Mouse (Mus musculus): Measurements from ENCODE around the gene Nr2c1.
A peak's percentile ranks its signal among the peaks of the same experiment; 100 is the strongest.

Nr2c1 gene

DNA sequence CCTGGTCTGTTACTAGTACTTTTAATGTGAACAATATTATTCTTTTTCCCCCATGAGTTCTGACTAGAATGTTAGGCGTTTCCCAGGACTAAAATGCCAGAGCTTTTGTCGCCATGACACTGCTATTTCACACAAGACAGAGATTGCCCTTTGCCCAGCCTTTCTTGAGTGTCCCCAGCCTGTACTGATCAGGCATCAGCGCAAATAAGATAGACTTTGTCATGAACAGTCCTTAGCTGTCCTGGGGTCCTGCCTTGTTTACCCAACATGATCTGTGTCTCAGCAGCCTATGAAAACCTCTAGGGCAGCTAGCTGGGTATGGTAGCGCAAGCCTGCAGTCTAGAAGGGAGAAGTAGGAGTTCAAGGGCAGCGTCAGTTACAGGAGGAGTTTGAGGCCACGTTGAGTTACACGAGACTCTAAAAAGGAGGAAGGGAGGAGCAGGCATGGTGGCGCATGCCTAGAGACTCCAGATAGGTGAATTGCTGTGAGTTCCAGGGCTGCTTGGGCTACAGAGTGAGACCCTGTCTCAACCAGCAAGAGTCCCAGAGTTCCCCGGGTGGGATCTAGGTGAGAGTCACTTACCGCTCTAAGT is 8.8 kb upstream of the Nr2c1 start:
- no peak for DNase-seq (ENCODE audit: low read depth in 1 of 2, low spot score in 2 of 2)

DNA sequence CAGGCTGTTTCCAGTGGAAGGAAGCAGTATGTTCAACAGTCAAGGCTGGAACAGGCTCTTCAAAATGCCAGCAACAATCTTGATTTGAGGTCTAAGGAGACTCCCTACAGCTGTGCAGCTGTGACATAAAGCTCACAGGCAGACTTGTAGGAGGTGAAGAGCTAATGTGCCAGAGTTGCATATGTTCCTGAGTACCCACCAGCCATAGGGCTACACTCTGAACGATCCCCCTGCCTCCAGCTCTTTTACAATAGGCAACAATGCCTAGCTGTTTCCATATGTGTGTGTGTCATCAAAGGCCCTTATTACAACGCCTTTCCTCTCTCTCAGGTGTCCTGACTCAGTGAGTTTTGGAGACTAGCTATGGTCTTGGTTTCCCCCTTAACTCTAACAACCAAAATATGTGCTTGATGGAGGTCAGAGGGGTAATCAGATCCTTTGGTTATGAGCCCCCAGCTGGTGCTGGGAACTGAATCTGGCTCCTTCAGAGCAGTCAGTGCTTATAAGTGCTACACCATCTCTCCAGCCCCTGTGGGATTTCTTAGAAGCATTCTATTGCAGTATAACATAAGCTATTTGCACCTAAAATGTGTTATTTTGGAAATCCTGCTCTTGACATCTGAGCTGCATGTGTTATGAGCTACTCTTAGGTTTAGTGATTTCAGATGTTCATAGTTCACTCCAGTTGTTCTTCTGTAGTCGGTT is 7.4 kb upstream of the Nr2c1 start:
- no peak for DNase-seq (ENCODE audit: low read depth in 1 of 2, low spot score in 2 of 2)

DNA sequence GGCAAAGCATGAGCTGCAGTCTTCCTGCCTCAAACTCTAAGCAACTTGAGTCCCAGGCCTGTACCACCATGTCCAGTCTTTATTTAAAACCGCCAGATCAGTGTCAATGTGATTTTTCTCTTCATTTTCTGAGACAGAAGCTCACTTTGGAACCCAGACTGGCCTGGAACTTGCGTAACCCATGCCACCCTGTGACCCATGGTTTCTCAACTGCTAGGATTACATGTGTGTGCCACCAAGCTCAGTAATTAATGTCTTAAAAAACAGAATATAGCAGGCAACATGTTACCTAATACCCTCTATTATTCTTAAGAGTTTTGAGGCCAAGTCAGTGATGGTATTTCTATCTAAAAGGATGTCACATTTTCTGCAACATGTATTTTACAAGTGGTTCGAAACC is 5.4 kb upstream of the Nr2c1 start:
- DNase-seq (ENCODE audit: low read depth in 1 of 2, low spot score in 2 of 2): no peak

DNA sequence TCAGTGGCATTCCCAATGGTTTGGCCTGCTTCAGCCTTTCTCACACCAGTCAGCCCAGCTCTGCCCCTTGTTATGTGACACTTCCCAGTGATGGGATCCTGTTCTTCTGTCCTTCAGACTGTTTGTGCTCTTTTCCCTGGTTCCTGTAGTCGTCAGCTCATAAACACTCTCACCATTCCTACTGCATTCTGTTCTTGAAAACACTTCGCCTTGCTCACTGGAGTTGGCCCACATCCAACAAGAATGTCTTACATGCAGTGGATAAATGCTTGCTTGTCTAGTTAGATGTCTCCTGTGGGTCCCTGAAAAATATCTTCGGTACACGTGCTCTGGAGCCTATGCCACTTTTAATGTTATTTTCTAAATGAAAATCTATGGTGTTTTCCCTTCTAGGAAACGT is 3.2 kb upstream of the Nr2c1 start:
- no peak for DNase-seq (ENCODE audit: low read depth in 1 of 2, low spot score in 2 of 2)

DNA sequence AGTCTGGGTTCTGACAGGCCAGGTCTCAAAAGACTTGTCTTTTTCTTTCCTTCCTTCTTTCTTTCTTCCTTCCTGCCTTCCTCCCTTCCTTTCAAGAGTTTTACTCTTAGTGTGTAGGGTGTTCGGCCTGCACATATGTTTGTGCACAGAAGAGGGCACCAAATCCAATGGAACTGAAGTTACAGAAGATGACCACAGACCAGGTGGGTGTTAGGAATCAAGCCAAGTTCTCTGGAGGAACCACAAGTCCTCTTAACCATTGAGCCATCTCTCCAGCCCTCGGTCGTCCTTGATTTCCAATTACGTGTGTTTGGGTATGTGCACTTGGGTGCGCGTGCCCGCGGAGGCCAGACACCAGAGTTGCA is 450 bp upstream of the Nr2c1 start:
- DNase-seq (ENCODE audit: low read depth in 1 of 2, low spot score in 2 of 2): no peak

DNA sequence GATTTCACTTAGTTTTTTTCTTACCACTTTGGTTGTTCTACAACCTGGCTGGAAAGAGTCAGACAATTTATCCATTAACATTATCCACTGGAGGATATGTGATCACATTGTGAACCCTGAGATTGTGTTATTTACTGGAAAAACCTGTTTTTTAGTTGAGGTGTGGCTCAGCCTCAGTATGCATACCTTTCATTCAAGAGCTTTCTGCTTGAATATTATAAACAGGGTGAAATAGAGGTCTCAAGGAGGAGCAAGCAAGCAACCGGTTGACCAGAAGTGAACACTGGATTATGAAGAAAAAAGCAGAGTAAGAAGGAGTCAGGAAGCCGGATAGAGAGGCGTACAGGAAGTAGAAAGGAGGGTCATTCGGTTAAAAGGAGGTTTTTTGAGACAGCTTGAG is 3.7 kb downstream of the Nr2c1 start:
- no peak for DNase-seq (ENCODE audit: low read depth in 1 of 2, low spot score in 2 of 2)

DNA sequence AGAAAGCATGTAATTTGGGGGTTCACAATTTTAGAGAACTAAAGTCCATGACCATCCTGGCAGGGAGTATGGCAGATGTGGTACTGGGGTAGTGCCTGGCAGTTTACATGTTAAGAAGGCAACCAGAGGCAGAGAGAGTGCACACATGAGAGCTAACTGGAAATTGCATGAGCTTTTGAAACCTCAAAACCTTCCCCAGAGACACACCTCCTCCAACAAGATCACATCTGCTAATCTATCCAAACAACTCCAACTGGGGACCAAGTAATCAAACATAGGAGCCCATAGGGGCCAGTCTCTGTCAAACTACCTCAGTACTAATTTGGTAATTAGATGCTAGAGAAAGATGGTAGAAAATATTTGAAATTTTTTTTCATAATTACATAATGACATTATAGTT is 6.0 kb downstream of the Nr2c1 start:
- no peak for DNase-seq (ENCODE audit: low read depth in 1 of 2, low spot score in 2 of 2)

DNA sequence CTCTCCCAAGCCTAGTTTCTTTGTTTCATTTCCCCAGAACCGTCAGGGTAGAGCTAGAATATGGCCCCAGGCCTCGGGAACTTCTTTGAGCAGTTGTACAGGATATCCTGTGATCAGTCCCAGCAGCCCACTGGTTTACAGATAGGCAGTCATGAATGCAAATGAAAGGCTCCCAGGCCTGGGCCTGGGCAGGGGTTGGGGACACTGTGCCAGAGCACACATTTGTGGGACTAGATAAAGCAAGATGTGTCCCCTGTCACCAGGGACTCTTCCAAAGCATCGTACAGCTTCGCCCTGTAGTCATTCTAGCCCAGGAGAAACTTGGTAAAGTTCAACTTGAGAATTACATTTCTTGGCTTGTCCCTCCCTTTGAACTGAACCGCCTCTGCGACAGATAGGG is 11.1 kb downstream of the Nr2c1 start:
- DNase-seq (ENCODE audit: low read depth in 1 of 2, low spot score in 2 of 2): no peak

DNA sequence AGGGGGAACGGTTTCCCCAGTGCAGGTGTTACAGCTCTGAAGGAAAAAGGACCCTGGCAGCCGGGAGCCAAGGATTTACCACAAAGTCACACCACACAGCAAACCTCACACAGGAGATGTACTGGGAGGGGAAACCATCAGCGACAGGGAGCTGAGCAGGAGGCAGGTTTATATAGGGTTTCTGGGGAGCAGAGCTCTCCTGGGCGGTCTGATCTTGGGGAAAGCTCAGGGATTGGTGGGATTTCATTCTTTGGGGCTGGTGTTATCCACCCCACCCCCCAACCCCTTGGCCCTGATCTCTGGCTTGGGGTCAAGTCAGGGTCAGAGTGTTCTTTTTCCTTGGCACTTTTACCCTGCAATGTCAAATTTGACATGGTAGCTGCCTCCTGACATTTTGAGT is 11.6 kb downstream of the Nr2c1 start:
- DNase-seq (ENCODE audit: low read depth in 1 of 2, low spot score in 2 of 2): no peak

DNA sequence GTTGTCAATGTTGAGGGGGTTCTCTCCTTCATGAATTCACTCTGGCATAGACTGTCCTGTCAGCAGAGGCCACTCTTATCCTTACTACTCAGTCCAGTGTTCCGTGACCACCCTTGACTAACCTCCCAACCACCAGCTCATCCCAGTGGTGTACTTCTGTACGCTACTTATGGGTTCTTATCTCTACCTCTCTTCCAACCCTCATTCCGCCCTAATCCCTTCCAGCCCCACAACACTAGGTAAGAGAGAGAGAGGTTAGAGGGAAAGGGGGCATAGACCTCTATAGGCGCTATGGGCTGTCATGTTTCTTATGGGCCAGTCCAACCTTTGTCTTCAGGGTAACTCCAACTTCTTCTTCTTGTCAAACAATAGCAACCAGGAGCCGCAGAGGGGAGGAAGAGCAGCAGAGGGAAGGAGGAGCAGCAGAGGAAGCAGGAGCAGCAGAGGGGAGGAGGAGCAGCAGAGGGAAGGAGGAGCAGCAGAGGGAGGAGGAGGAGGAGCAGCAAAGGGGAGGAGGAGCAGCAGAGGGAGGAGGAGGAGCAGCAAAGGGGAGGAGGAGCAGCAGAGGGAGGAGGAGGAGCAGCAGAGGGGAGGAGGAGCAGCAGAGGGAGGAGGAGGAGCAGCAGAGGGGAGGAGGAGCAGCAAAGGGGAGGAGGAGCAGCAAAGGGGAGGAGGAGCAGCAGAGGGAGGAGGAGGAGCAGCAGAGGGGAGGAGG is 13.4 kb downstream of the Nr2c1 start:
- DNase-seq (ENCODE audit: low read depth in 1 of 2, low spot score in 2 of 2): no peak

DNA sequence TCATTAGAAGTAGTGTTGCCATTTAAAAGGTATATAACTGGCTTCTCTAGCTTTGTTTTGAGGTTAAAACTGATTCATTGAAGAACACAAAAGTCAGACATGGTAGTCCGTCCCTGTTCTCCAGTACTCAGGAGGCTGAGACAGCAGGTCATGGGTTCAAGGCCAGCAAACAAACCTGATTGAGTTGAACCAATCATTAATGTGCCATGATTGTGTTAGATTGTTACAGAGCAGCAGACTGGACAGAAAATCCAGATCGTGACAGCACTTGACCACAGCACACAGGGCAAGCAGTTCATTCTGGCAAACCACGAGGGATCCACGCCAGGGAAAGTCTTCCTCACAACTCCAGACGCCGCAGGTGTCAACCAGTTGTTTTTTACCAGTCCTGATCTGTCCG is 14.2 kb downstream of the Nr2c1 start:
- DNase-seq (ENCODE audit: low read depth in 1 of 2, low spot score in 2 of 2): no peak

DNA sequence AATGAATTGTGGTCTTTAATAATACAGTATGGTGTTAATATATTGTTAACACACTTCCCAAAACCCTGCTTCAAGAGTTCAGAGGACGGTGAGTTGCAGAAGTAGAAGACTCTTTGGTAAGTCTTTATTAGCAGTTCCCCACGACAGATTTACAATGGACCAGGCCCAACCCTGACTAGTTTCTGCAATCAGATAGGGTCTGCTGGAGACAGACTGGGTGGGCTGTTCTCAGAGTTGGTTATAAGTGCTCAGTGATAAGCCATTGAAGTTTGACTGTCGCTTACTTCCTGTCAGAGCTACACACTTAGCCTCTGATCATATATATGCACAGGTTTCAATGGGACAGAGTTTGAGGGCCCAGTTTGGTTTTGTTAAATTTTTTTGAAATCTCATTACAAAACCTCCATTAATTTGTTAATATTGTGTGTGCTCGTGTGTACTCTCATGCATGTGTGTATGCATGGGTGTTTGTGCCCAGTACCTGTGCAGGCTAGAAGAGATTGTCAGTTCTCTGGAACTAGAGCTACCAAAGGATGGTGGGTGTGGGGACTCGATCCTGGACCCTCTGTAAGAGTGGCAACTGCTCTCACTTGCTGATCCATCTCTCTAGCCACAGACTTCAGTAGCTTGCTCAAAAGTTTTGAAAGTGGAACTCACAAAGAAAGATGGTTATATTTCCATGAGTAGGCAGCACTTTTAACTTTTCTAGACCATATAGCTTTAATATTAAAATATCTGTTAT is 16.5 kb downstream of the Nr2c1 start:
- no peak for DNase-seq (ENCODE audit: low read depth in 1 of 2, low spot score in 2 of 2)

DNA sequence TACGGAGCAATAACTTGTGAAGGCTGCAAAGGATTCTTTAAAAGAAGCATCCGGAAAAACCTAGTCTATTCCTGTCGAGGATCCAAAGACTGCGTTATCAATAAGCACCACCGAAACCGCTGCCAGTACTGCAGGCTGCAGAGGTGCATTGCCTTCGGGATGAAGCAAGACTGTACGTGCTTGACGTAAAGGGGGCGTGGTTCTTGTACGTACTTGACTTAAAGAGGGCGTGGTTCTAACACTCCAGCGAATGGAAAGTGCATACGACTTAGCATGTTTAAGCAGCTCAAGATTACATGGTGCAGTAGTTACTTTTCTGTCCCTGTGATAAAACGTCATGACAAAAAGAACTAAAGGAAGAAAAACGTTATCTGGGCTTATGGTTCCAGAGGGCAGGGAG is 17.6 kb downstream of the Nr2c1 start:
- no peak for DNase-seq (ENCODE audit: low read depth in 1 of 2, low spot score in 2 of 2)

DNA sequence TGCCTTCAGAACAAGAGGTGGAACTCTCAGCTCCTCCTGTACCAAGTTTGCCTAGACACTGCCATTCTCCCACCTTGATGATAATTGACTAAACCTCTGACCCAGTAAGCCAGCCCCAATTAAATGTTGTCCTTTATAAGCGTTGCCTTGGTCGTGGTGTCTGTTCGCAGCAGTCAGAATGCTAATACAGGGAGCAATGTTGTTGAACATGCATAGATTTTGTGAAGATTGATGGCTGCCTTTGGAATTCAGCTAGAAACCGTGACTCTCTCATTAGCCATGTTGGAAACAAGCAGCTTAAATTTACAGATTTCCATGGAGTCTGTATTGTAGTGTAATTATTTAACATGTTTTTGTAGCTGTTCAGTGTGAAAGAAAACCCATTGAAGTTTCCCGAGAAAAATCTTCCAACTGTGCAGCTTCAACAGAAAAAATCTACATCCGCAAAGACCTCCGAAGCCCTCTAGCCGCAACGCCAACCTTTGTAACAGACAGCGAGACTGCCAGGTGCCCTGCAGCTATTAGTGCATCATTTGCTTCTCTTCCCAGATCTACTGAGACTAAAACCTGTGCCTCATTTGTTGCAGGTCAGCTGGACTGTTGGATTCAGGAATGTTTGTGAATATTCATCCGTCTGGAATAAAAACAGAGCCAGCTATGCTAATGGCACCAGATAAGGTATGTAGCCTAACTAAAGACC is 19.4 kb downstream of the Nr2c1 start:
- DNase-seq (ENCODE audit: low read depth in 1 of 2, low spot score in 2 of 2): no peak

DNA sequence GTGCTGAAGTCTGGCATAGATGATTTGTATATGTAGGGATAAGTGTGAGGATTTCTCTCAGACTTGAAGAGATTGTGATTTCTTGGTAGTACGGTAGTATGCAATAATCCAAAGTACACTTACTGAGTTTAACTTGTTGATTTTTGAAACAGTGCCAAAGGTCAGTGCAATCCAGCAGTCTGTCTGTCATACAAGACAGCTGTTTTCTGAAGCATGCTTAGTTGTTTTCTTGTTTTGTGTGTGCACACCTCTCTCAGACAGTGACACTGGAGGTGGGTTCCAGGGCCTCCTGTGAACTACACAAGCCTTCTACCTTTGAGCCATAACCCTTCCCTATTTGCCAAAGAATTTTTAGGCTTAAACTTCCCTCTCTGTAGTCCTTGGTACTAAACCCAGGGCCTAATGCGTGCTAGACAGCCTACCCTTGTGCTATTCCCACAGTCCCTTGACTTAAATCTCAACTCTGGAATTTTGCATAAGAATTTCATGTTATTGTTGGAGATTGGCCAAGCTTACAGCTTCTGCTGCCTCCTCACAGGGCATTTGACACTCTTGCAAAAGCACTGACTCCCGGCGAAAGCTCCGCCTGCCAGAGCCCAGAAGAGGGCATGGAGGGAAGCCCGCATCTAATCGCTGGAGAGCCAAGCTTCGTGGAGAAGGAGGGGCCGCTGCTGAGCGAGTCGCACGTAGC is 23.8 kb downstream of the Nr2c1 start:
- no peak for DNase-seq (ENCODE audit: low read depth in 1 of 2, low spot score in 2 of 2)

DNA sequence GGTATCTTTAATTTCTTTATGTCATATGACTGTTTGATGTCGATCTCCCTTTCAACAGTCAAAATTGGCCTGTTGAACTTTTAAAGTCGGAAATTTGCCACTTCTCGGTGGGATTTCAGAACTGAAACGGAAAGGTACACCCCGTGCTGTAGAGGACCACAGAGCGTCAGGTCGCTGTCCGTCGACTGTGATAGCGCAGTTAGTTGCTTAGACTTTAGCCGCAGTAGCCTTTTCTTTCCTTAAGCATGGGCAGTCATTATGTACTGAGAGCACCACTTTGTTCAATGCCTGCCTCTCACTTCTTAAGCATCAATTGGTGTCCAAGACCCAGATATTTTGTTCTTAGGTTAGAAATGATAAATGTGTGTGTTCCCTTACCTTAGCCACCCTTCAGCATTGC is 24.3 kb downstream of the Nr2c1 start:
- DNase-seq (ENCODE audit: low read depth in 1 of 2, low spot score in 2 of 2): no peak

DNA sequence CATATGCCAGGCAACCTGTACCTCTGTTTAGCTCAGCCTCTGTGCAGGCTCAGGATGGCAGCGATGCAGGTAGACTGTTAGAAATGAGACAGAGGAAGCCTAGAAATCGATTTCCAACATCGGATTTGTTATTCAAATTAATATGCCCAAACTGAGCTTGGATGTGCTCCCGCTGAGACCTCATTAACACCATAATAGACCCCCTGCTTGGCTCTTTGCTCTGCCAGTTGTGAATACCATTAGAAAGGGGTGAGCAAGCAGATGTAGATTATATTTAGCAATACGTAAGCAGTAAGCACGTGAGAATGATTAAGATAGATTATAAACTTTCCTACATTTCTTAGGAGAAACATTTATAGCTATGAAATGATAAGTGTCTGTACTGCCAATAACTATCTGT is 24.9 kb downstream of the Nr2c1 start:
- DNase-seq (ENCODE audit: low read depth in 1 of 2, low spot score in 2 of 2): no peak

DNA sequence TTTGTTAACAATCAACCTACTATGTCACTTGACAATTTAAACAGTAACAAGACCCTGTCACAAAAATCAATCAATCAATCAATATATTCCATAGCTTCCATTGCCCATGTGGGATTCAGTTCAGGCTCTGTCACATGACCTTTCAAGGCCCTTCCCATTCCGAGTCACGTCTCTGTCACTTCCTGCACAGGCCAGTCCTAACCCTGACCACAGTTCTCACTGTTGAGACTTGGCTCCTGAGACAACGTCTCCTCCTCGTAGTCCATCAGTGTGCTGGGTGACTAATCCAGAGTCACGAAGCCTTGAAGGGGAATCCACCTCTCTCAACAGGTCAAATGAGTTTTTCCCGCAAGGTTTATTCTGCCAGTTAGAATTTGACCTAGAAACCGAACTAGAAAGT is 26.8 kb downstream of the Nr2c1 start:
- no peak for DNase-seq (ENCODE audit: low read depth in 1 of 2, low spot score in 2 of 2)

DNA sequence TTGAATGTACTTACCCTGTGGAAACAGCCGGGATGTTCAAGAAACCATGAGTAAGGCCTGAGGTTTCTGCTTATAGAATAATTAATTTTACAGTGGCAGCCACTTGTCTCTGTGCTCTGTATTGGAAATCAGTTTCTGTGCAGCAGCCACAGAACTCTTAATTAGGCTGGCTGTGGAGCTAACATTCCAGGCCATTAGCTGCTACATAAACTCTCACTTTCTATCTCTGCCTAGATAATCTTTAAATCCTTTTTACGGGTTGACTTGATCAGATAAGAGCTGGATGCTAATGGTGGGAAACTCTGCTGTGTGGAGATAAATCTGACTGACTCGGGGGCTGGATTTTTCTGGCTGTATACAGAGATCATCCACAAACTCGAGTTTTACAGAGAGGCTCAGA is 35.4 kb downstream of the Nr2c1 start:
- no peak for DNase-seq (ENCODE audit: low read depth in 1 of 2, low spot score in 2 of 2)

DNA sequence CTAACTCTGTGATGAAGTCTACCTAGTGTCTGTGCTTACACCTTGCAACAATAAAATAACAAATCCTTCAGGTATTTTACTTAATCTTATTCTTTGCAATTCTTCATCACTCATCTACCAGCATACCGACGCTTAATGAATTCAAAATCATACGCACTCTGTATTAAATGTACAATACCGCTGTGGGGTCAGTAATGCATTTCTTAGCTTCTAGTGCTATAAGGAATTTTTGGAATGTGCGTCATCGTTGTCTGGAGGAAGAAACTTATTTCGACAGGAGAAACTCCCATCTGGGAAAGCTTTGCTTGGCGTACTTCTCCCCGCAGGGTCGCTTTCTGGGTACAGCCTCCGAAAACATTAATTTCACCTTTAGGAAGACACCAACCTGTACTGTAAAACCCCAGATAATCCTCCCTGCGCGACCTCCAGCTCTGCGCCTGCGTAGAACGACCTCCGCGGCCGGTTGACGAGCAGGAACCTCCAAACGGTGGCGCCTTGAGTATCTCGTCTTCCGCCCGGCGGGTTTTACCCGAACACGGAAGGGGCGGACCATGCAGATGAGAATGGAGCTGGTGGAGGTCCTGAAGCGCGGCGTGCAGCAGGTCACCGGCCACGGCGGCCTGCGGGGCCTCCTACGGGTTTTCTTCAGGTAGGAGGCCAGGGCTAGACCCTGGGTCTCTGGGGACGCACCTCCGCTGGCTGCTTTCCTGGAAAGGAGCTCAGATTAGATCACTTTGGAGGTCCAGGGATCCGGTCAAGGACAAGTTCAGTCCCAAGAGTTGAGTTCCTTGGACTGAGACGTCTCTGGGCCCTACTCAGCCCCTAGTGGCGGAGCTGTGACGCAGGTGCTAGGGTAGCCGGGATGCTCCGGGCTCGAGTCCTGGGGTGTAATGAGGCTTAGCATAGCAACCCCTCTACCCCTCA is 50.9 kb downstream of the Nr2c1 start, which contains the start of gene Ndufa12:
Gene Ndufa12, plus strand, starts transcription at position 239 of the 924 bp plus-strand sequence.
- DNase-seq (ENCODE audit: low read depth in 1 of 2, low spot score in 2 of 2): peak; percentile 80 to 89

Data from monocyte, adult 2 months (primary cell).